Mouse (Mus musculus) brain, embryonic 18.5 days (tissue): ENCODE results near the gene Rhox4a.
"Not testable (repeated sequence)": the region's sequence is repeated elsewhere in the genome, so short reads cannot be mapped to it uniquely, and the experiment has no call there.

ENCODE experiments used
- DNase-seq: peaks from one replicate; pipeline ENCODE4 v3.0.0-alpha.2; 2012; ENCODE audit warnings: low read depth, low spot score

The Rhox4a gene

DNA sequence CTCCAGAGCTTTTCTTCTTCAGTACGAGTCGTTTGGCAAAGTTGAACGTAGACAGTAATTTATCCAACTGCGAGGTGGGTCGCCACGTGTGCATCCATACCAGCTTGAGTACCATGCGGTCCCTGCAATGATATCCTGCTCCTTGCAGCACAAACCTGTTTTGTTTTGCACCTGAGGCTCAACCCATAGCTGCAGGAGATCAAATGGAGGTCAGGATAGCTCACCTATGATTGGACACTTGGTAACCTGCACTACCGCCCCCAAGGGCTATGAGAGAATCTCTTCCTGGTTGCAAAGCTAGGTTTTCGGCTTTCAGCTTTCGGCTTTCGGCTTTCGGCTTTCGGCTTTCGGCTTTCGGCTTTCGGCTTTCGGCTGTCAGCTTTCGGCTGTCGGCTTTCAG is at the start of gene Rhox4a:
Rhox4a (plus strand) TSS at position 301 of the 400 bp plus-strand sequence.
- DNase-seq: not testable (repeated sequence)

DNA sequence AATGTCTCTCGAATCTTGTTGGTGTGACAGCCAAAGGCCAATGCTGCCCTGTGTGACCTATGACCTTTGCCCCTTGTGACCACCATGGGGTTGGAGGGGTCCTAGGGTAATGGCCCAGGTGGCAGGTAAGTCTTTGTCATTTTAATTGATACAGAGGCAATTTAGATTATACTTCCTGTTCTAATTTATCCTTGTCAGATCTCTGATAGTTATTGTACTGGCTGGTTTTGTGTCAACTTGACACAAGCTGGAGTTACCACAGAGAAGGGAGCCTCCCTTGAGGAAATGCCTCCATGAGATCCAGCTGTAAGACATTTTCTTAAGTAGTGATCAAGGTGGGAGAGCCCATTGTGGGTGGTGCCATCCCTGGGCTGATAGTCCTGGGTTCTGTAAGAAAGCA is 43.0 kb upstream of the Rhox4a start, which contains the start of gene Rhox1:
Rhox1 (minus strand) TSS at position 101 of the 400 bp plus-strand sequence.
- DNase-seq: not testable (repeated sequence)

DNA sequence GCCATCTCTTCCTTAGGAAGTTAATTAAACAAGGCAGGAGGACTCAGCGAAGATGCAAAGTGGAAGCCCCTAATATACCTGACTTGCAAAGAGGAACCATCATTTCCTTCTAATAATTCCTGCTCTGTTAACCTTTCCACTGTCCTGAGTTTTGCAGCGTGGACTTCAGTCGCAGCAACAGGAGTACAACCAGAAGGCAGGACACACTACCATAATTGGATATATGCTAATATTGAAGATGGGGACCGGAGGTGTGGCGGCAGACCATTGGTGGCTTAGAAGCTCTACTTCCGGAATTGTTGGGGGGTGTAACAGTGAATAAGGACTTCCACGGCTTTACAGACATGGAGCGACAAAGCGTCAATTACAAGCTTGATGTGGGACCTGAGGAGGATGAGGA is 20.5 kb upstream of the Rhox4a start, which contains the start of gene Rhox2a:
Rhox2a (plus strand) TSS at position 301 of the 400 bp plus-strand sequence.
- DNase-seq: not testable (repeated sequence)

DNA sequence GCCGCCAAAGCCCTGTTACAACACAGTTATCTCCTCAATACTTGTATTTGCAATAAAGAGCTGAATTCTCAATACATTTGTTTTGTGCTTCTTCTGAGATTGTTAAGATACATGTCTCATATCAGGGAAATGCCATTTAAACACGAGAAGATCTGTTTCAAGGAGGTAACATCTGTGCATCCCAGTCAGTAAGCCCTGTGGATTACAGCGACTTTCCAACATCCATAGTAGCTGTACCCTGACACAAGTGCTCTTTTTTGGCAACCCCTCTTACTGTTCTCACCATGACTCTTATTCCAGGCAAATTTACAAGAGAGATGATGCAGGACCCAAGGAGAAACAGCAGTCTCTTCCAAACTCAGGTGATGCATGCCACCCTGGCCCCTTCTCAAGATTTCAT is 15.5 kb upstream of the Rhox4a start, which contains the start of gene Rhox3a:
Rhox3a (plus strand) TSS at position 301 of the 400 bp plus-strand sequence.
- not testable (repeated sequence) for DNase-seq
